Mouse (Mus musculus) 3T3-L1 (cell line): Measurements from ENCODE around the gene Nos3.

Experiments used
- DNase-seq: peaks from one replicate; pipeline ENCODE4 v3.0.0-alpha.2; 2015; ENCODE audit warnings: low read depth, low spot score

Nos3 gene

DNA sequence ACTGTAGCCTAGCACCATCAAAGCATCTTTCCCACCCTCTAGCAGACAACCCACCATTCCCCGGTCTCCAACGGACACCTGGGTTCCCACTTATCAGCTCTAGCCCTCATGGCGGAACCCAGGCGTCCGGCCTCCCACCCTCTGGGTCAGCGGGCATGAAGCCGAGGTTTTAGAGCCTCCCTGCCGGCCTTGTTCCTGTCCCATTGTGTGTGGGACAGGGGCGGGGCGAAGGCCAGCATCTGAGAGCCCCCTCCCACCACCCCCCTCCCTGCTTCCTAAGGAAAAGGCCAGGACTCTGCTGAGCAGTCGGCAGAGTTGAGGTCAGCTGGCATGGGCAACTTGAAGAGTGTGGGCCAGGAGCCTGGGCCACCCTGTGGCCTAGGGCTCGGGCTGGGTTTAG, at the start of gene Nos3:
TSS of gene Nos3 (plus strand) at position 303 of the 400 bp plus-strand sequence.
- no peak for DNase-seq

GRCm38 (mm10) chr5:24319776-24320466, 44.7 kb upstream of the Nos3 start:
- peak; percentile 44 for DNase-seq

- peak; percentile 33 for DNase-seq
Measured at GRCm38 (mm10) chr5:24320467-24320813, 44.2 kb upstream of the Nos3 start.

- DNase-seq, result no peak
Measured at GRCm38 (mm10) chr5:24320894-24321293, 43.7 kb upstream of the Nos3 start.

GRCm38 (mm10) chr5:24321711-24322682, 42.6 kb upstream of the Nos3 start:
- DNase-seq, result no peak

- DNase-seq, result no peak
Measured at GRCm38 (mm10) chr5:24325251-24325650, 39.4 kb upstream of the Nos3 start.

GRCm38 (mm10) chr5:24326166-24326841, 38.3 kb upstream of the Nos3 start:
- no peak for DNase-seq

GRCm38 (mm10) chr5:24326842-24327417, 37.7 kb upstream of the Nos3 start:
- DNase-seq, result no peak

GRCm38 (mm10) chr5:24328813-24329211, 35.8 kb upstream of the Nos3 start:
- no peak for DNase-seq

DNA sequence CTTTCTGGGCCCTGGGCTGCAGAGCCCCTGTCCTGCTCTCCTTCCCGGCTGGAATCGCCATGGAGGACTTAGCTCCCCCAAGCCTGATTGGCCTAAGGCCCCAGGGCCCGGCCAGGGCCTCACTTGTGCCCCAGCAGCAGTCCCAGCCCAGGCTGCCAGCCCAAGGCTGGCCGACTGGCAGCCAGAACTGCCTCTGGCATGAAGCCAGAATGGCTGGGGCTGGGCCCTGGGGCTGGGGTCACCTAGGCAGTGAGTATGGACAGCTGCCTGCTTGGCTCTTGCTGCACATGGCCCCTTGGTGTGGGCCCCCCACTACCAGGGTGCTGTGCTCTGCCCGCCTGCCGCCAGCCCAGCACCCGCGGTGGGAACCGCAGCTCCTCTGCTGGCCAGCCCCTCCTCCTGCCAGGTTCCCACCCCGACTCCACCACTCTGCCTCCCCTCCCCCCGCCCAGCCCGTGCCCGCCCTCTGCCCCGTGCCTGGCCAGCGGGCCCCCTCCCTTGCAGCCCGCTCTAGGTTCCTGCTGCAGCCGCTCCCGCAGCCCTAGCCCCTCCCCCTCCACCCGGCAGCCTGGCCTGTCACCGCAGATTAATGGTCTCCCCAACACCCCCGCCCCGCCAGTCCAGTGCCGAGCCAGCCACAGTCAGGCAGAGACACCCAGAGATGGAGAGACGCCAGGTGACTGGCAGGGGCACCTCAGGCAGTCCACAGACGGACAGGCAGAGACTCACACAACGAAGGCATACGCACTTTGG, 35.2 kb upstream of the Nos3 start:
- DNase-seq, result no peak

DNA sequence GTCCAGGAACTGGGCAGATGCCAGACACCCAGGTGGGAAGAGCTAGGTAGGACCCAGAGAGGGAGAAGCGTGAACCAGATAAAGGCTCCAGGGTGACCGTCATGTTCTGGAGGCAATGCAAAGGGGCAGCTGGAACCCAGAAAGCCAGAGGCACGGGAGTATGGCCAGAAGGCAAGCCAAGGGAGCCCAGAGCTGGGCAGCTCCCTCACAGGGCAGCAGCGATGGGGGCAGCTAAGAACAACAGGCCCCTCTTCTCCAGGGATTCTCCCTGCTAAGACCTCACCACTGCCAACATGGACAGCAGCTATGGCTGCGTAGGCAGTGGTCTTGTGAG, 34.7 kb upstream of the Nos3 start:
- DNase-seq, result no peak

DNA sequence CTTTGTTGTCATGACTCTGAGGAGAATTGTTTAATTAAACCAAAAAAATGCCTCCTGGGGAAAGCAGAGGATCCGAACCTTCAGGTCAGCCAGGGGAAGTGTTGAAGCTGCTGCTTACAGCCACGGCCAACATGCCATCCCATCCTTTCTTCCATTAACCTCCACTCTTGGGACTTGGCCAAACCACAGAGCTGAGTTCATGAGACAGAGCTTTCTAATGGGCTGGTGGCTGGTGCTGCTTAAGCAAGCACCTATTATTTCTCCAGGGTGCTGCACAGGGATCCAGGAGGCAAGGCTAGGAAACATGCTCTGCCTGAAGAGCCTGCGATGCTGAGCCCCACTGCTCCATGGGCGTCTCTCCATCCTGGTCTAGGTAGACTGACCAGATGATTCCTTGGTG, 32.2 kb upstream of the Nos3 start:
- DNase-seq, result peak; percentile 72

DNA sequence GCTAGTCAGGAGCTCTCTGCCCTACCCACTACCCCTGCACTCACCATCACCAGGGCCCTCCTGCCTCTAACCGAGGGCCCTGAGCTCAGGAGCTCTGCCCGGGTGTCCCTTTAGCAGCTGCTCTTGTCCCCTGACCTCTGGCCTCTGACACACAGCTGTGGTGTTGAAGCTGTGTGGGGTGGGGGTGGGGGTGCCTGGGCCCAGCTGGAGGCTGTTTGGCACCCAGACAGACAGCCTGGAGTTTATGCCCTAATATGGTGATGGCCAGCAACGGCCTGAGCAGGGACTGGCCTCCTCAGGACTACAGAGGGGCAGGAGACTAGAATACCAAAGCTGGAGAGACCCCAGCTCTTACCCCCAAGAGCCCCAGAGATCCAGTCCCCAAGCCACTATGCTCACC, 29.9 kb upstream of the Nos3 start:
- DNase-seq, result no peak

DNA sequence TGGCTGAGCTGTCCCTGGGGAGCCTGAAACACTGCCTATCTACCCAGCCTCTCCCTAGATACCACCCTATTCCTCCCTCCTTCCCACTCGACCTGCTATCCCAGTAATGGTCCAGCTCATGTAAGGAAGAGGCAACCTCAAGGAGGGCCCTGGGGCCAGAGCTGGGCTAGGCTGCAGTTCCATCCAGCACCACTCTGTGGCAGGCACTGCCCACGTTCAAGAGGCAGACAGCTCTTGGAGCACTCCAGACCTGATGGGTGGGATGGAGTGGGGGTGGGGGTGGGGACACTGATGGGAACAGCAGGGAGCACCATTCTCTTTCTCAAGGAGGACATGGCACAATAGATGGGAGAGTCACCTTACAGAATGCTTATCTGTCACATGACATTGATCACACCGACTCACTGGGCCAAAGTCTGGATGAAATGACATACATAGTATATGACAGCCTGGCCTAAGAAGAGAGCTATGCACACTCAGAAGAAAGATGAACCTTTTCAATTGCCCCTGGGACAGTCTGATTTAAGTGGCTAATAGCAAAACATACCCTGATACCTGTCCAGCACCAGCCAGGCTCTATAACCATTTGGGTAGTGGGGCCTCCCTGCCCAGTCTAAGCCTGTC, 28.6 kb upstream of the Nos3 start:
- peak; percentile 63 for DNase-seq

GRCm38 (mm10) chr5:24337366-24337765, 27.2 kb upstream of the Nos3 start:
- DNase-seq, result no peak

GRCm38 (mm10) chr5:24337821-24338220, 26.8 kb upstream of the Nos3 start:
- DNase-seq, result no peak

- DNase-seq, result no peak
Measured at GRCm38 (mm10) chr5:24342205-24342963, 22.2 kb upstream of the Nos3 start.

- no peak for DNase-seq
Measured at GRCm38 (mm10) chr5:24342966-24343365, 21.6 kb upstream of the Nos3 start.

GRCm38 (mm10) chr5:24343379-24343778, 21.2 kb upstream of the Nos3 start:
- DNase-seq, result no peak

DNA sequence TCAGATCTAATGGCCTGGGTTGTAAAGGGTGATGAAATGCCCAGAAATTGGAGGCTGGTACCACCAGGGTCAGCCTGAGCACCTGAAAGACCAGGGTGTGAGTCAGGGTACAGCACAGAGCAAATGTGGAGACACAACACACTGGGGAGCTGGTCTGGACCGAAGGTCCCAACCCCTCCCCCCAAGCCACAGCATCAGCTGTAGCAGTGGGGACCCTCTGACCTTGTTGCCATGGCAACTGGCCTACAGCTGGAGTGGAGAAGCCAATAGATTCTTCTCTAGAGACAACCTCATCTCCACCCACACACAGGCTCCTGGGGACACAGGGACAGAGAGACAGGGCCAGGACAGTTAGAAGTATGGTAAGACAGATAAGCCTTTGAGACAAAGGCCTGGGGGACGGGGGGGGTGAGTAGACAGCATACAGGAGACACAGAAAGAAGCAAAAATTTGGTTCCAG, 20.6 kb upstream of the Nos3 start:
- no peak for DNase-seq
